Mouse (Mus musculus): ENCODE data around the gene Calm3.
A peak's percentile ranks its signal among the peaks of the same experiment; 100 is the strongest.

Calm3 gene

GRCm38 (mm10) chr7:16915461-16916340 lies 8.2 kb downstream of the Calm3 start:
- no peak for DNase-seq (ENCODE audit: low read depth)

GRCm38 (mm10) chr7:16914453-16915343 lies 9.2 kb downstream of the Calm3 start:
- no peak for DNase-seq (ENCODE audit: low read depth)

GRCm38 (mm10) chr7:16913806-16914452 lies 10.0 kb downstream of the Calm3 start:
- DNase-seq (ENCODE audit: low read depth) = peak; percentile 91

GRCm38 (mm10) chr7:16912360-16912759 lies 11.6 kb downstream of the Calm3 start:
- peak; percentile 85 for DNase-seq (ENCODE audit: low read depth)

GRCm38 (mm10) chr7:16911904-16912303 lies 12.0 kb downstream of the Calm3 start:
- DNase-seq (ENCODE audit: low read depth) = no peak

- DNase-seq (ENCODE audit: low read depth) = no peak
Observed at GRCm38 (mm10) chr7:16909909-16910308, 14.0 kb downstream of the Calm3 start.

GRCm38 (mm10) chr7:16908859-16909258 lies 15.1 kb downstream of the Calm3 start:
- no peak for DNase-seq (ENCODE audit: low read depth)

- no peak for DNase-seq (ENCODE audit: low read depth)
Observed at GRCm38 (mm10) chr7:16908367-16908766, 15.5 kb downstream of the Calm3 start.

GRCm38 (mm10) chr7:16907842-16908241 lies 16.1 kb downstream of the Calm3 start:
- DNase-seq (ENCODE audit: low read depth) = no peak

- DNase-seq (ENCODE audit: low read depth) = no peak
Observed at GRCm38 (mm10) chr7:16906889-16907559, 16.9 kb downstream of the Calm3 start.

- DNase-seq (ENCODE audit: low read depth) = no peak
Observed at GRCm38 (mm10) chr7:16906281-16906680, 17.6 kb downstream of the Calm3 start, which contains the start of gene Ptgir. Gene Ptgir, plus strand, starts transcription at chr7:16906490.

GRCm38 (mm10) chr7:16905491-16906021 lies 18.4 kb downstream of the Calm3 start:
- no peak for DNase-seq (ENCODE audit: low read depth)

- no peak for DNase-seq (ENCODE audit: low read depth)
Observed at GRCm38 (mm10) chr7:16904120-16904675, 19.7 kb downstream of the Calm3 start.

GRCm38 (mm10) chr7:16903439-16903955 lies 20.4 kb downstream of the Calm3 start:
- no peak for DNase-seq (ENCODE audit: low read depth)

GRCm38 (mm10) chr7:16900526-16900925 lies 23.4 kb downstream of the Calm3 start:
- no peak for DNase-seq (ENCODE audit: low read depth)

- no peak for DNase-seq (ENCODE audit: low read depth)
Observed at GRCm38 (mm10) chr7:16895511-16895910, 28.4 kb downstream of the Calm3 start.

- no peak for DNase-seq (ENCODE audit: low read depth)
Observed at GRCm38 (mm10) chr7:16895000-16895399, 28.9 kb downstream of the Calm3 start.

- DNase-seq (ENCODE audit: low read depth) = no peak
Observed at GRCm38 (mm10) chr7:16894279-16894678, 29.6 kb downstream of the Calm3 start.

- DNase-seq (ENCODE audit: low read depth) = no peak
Observed at GRCm38 (mm10) chr7:16893612-16894011, 30.3 kb downstream of the Calm3 start.

GRCm38 (mm10) chr7:16892352-16892730 lies 31.6 kb downstream of the Calm3 start:
- no peak for DNase-seq (ENCODE audit: low read depth)
